Mouse (Mus musculus): ENCODE data around the gene Enpp3. TPM values are rescaled to one million over a fixed set of nuclear protein-coding genes. Genes with fewer than 3 reads are reported as not detected.

The Enpp3 gene
- polyA plus RNA-seq, 1 experiment from 2014 or later: 6.1 TPM

DNA sequence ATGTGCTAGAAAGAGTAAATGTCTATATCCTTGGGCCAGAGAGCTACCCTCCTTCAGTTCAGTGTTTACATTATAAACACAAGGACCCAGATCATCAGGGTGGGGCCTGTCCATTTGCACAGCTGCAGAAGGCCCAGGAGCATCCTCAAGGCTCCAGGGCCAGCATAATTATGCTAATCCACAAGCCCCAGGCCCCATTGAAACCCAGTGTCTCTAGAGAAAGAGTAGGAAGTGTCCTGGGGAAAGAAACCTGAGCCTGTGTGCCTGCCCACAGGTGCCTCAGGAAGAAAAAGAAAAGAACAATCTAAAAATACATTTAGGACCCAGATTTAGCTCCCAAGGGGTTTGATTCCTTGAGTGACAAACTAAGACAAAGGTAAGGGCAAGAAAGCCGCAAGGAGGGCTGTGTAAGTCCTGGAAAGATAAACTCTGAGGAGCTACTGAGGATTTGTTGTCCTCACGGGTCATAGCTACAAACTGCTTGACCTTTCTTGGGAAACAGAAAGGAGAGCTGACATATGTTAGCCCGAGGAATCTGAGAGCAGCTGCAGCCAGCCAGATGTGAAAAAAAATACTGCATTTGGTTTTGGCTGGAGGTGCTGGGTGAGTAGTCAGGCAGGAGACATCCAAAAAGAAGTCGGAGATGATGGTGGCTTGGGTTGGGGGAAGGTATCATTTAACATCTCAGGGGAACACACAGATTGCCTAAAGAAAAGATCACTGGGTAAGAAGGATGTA is 7.8 kb downstream of the Enpp3 start:
- Histone ChIP-seq H3K36me3 (no peaks in the 10 kb centered on the region), H3K9ac (no peak overlapping the region), H3K27ac (replicated peaks) (no peak overlapping the region), H3K9me3 (replicated peaks) (no peaks in the 10 kb centered on the region), H3K4me3 (replicated peaks) (peak overlapping the region; percentile 25; the same call in 1 of the 2 replicates), H3K27me3 (no peaks in the 10 kb centered on the region), H3K4me2 (replicated peaks) (peak overlapping the region; percentile 45), H3K4me1 (peaks cover 15% of the 10 kb centered on the region)
- 10% methylated on average over 4 of the region's 4 CpGs for WGBS
- ATAC-seq (ENCODE audit: insufficient number of reproducible peaks, low FRiP score, low TSS enrichment, low read depth): no peak; the same call in 1 of the 2 replicates

- Histone ChIP-seq H3K36me3 (no peaks in the 10 kb centered on the region), H3K27ac (replicated peaks) (no peak overlapping the region), H3K9me3 (replicated peaks) (no peaks in the 10 kb centered on the region), H3K27me3 (no peaks in the 10 kb centered on the region), H3K4me3 (replicated peaks) (no peak overlapping the region), H3K4me2 (replicated peaks) (no peak overlapping the region), H3K9ac (no peak overlapping the region), H3K4me1 (peaks cover 15% of the 10 kb centered on the region)
- 84% methylated on average over 9 of the region's 9 CpGs for WGBS
- ATAC-seq (ENCODE audit: insufficient number of reproducible peaks, low FRiP score, low TSS enrichment, low read depth): no peak
These were observed 10.3 kb downstream of the Enpp3 start for GRCm38 (mm10) chr10:24832306-24832705.

DNA sequence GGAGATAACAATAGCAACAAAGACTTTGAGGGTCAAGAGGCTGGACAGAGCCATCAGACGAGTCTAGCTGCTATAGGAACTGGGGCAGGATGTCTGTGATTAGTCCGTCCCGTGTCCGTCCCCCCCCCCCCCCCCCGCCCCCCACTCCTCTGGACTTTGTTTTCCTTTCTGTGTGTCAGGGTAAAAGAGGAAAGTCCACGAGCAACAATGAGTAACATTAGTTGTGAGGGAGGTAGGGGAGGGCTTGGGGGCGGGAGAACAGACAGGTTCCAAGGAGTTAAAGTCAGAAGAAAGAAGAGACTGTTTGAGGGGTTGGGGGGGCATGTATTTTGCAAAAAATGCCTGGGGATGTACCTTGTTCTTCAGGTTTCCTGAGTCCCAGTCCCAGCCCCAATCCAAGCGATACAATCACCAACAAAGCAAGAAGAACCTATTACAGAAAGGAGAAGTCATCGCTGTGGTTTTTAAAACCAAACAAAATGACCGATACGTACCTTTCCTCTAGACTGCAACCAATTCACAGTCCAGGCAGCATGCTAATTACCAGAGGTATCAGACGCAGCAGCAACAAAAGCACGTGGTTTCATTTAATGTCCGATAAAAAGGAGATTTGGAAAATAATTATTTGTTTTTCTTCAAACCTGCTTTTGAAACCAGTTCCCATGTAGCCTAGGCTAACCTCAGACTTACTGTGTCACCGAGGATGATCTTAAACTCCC is 11.1 kb downstream of the Enpp3 start:
- no peaks in the 10 kb centered on the region for H3K9me3 ChIP-seq (replicated peaks)
- H3K9ac ChIP-seq: no peak overlapping the region
- no peak overlapping the region for H3K4me3 ChIP-seq (replicated peaks)
- peaks cover 15% of the 10 kb centered on the region for H3K4me1 ChIP-seq
- no peak for ATAC-seq (ENCODE audit: insufficient number of reproducible peaks, low FRiP score, low TSS enrichment, low read depth)
- 47% methylated on average over 15 of the region's 15 CpGs for WGBS
- H3K36me3 ChIP-seq: no peaks in the 10 kb centered on the region
- no peak overlapping the region for H3K27ac ChIP-seq (replicated peaks)
- no peaks in the 10 kb centered on the region for H3K27me3 ChIP-seq
- no peak overlapping the region for H3K4me2 ChIP-seq (replicated peaks)

- Histone ChIP-seq H3K27me3 (no peaks in the 10 kb centered on the region), H3K9ac (no peak overlapping the region), H3K9me3 (replicated peaks) (no peaks in the 10 kb centered on the region), H3K4me2 (replicated peaks) (no peak overlapping the region), H3K27ac (replicated peaks) (no peak overlapping the region), H3K36me3 (no peaks in the 10 kb centered on the region), H3K4me1 (peaks cover 12% of the 10 kb centered on the region), H3K4me3 (replicated peaks) (no peak overlapping the region)
- WGBS: 85% methylated on average over 5 of the region's 5 CpGs
- no peak for ATAC-seq (ENCODE audit: insufficient number of reproducible peaks, low FRiP score, low TSS enrichment, low read depth)
These were observed 12.2 kb downstream of the Enpp3 start for GRCm38 (mm10) chr10:24830448-24830847.

- H3K27ac ChIP-seq (replicated peaks): no peak overlapping the region
- H3K27me3 ChIP-seq: no peaks in the 10 kb centered on the region
- H3K36me3 ChIP-seq: no peaks in the 10 kb centered on the region
- no peak overlapping the region for H3K9ac ChIP-seq
- H3K4me2 ChIP-seq (replicated peaks): no peak overlapping the region
- H3K9me3 ChIP-seq (replicated peaks): no peaks in the 10 kb centered on the region
- 90% methylated on average over 4 of the region's 4 CpGs for WGBS
- ATAC-seq (ENCODE audit: insufficient number of reproducible peaks, low FRiP score, low TSS enrichment, low read depth): no peak
- no peak overlapping the region for H3K4me3 ChIP-seq (replicated peaks)
- H3K4me1 ChIP-seq: peaks cover 6% of the 10 kb centered on the region
These were observed 14.5 kb downstream of the Enpp3 start for GRCm38 (mm10) chr10:24828136-24828535.

DNA sequence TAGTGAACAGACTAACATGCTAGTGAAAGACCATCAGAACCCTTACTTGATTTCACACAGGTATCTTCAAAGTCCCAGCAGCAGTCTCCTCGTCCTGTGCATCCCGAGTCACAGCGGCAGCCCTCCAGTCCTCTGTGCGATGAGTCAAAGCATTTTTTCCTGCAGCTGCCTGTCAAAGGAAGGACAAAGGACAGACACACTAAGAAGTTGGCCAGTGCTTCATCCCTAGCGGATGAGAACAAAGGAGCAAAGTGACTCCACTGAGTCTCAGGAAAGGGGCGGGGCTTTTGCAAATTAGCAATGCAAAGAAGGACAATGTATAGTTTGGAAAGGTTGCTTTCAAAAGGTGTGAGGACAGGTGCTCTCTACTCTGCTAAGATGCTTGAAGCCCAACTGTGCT is 16.5 kb downstream of the Enpp3 start:
- Histone ChIP-seq H3K4me1 (peaks cover 6% of the 10 kb centered on the region), H3K9ac (no peak overlapping the region), H3K9me3 (replicated peaks) (no peaks in the 10 kb centered on the region), H3K36me3 (no peaks in the 10 kb centered on the region), H3K4me3 (replicated peaks) (no peak overlapping the region), H3K27ac (replicated peaks) (no peak overlapping the region), H3K4me2 (replicated peaks) (no peak overlapping the region), H3K27me3 (no peaks in the 10 kb centered on the region)
- no peak for ATAC-seq (ENCODE audit: insufficient number of reproducible peaks, low FRiP score, low TSS enrichment, low read depth)
- WGBS: 36% methylated on average over 6 of the region's 6 CpGs

- WGBS: 83% methylated on average over 7 of the region's 7 CpGs
- Histone ChIP-seq H3K36me3 (no peaks in the 10 kb centered on the region), H3K4me1 (peaks cover 7% of the 10 kb centered on the region), H3K4me2 (replicated peaks) (no peak overlapping the region), H3K27me3 (no peaks in the 10 kb centered on the region), H3K9me3 (replicated peaks) (no peaks in the 10 kb centered on the region), H3K4me3 (replicated peaks) (no peak overlapping the region), H3K27ac (replicated peaks) (no peak overlapping the region), H3K9ac (no peak overlapping the region)
- ATAC-seq (ENCODE audit: insufficient number of reproducible peaks, low FRiP score, low TSS enrichment, low read depth): no peak
These were observed 17.1 kb downstream of the Enpp3 start for GRCm38 (mm10) chr10:24825456-24826081.

GRCm38 (mm10) chr10:24824621-24825020 is 18.0 kb downstream of the Enpp3 start:
- 82% methylated on average over 8 of the region's 8 CpGs for WGBS
- Histone ChIP-seq H3K4me2 (replicated peaks) (no peak overlapping the region), H3K4me1 (peaks cover 16% of the 10 kb centered on the region), H3K9ac (no peak overlapping the region), H3K4me3 (replicated peaks) (no peak overlapping the region), H3K27ac (replicated peaks) (no peak overlapping the region), H3K9me3 (replicated peaks) (no peaks in the 10 kb centered on the region), H3K27me3 (no peaks in the 10 kb centered on the region), H3K36me3 (no peaks in the 10 kb centered on the region)
- no peak for ATAC-seq (ENCODE audit: insufficient number of reproducible peaks, low FRiP score, low TSS enrichment, low read depth)

DNA sequence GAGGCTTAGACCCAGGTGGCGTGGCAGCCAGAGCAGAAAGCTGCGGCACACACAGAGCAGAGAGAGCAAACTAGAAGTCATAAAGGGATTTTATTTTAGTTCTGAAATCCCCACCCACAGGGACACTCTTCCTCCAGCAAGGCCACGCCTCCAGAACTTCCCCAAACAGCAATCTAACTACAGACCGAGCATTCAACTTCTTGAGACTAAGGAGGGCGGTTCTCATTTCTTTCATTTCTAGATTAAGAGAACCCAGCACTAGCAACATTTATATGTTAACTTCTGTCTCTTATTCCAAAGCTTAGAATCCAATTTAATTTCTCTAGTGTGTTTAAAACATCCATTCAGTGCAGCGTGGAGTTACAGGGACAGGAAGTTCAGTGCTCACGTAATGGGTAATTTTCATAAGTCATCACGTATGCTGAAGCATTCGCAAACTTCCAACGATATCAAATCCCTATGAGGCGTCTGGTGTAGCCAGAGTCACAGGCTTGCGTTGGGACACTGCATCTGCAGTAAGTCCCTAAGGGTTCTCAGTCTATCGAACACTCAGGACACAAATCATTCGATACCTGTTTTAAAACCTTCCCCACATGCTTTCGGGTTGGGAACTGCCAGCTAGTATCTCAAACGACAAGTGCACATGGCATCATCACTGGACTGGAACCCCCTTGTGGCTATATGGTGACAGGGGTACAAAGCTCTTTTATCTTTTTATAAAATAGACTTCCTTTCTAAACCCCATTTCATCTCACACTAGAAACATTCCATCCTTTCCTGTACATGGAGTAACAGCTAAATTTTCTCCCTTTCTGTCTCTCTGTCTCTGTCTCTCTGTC is 18.7 kb downstream of the Enpp3 start:
- H3K4me1 ChIP-seq: peaks cover 22% of the 10 kb centered on the region
- 0 out of 2 replicates have a peak overlapping the region, but pooled peaks have one; percentile 15 for H3K4me2 ChIP-seq (replicated peaks)
- no peak for ATAC-seq (ENCODE audit: insufficient number of reproducible peaks, low FRiP score, low TSS enrichment, low read depth)
- H3K36me3 ChIP-seq: no peaks in the 10 kb centered on the region
- 53% methylated on average over 16 of the region's 16 CpGs for WGBS
- H3K27ac ChIP-seq (replicated peaks): no peak overlapping the region; the same call in 1 of the 2 replicates
- no peak overlapping the region for H3K9ac ChIP-seq
- H3K9me3 ChIP-seq (replicated peaks): no peaks in the 10 kb centered on the region
- no peaks in the 10 kb centered on the region for H3K27me3 ChIP-seq
- H3K4me3 ChIP-seq (replicated peaks): no peak overlapping the region

- ATAC-seq (ENCODE audit: insufficient number of reproducible peaks, low FRiP score, low TSS enrichment, low read depth): no peak
- peaks cover 22% of the 10 kb centered on the region for H3K4me1 ChIP-seq
- H3K4me2 ChIP-seq (replicated peaks): no peak overlapping the region
- WGBS: 29% methylated on average over 1 of the region's 1 CpGs
- no peaks in the 10 kb centered on the region for H3K36me3 ChIP-seq
- no peaks in the 10 kb centered on the region for H3K27me3 ChIP-seq
- H3K4me3 ChIP-seq (replicated peaks): no peak overlapping the region
- no peaks in the 10 kb centered on the region for H3K9me3 ChIP-seq (replicated peaks)
- H3K9ac ChIP-seq: no peak overlapping the region
- no peak overlapping the region; the same call in 1 of the 2 replicates for H3K27ac ChIP-seq (replicated peaks)
These were observed 19.4 kb downstream of the Enpp3 start for GRCm38 (mm10) chr10:24823265-24823664.

DNA sequence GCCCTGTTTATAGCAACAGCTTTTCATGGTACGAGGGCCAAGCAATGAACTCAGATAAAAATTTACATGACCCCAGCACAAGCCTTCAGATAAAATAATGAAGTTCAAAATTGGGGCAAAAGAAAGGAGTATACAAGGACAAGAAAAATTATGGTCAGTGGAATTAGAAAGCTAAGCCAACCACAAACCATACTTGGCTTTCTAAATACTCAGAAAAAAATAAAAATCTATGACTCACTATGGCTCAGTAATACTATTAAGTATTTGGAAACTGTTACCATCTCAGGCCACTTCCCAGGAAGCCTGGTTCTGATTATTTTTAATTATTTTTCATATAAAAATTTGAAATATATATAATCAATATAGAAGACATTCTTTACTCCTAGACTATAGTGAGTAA is 19.8 kb downstream of the Enpp3 start:
- H3K4me3 ChIP-seq (replicated peaks): no peak overlapping the region
- no peak overlapping the region for H3K9ac ChIP-seq
- no peaks in the 10 kb centered on the region for H3K9me3 ChIP-seq (replicated peaks)
- H3K4me2 ChIP-seq (replicated peaks): no peak overlapping the region
- H3K27ac ChIP-seq (replicated peaks): no peak overlapping the region
- no peaks in the 10 kb centered on the region for H3K36me3 ChIP-seq
- peaks cover 22% of the 10 kb centered on the region for H3K4me1 ChIP-seq
- WGBS: 76% methylated on average over 1 of the region's 1 CpGs
- ATAC-seq (ENCODE audit: insufficient number of reproducible peaks, low FRiP score, low TSS enrichment, low read depth): no peak
- H3K27me3 ChIP-seq: no peaks in the 10 kb centered on the region

All from embryonic facial prominence, embryonic 15.5 days (tissue).